Mouse (Mus musculus) neural tube, postnatal 0 days (tissue): ENCODE measurements around the gene Ptcd2. TPM values are rescaled to one million over a fixed set of nuclear protein-coding genes. Genes with fewer than 3 reads are reported as not detected.

Experiments
- polyA plus RNA-seq: library from polyadenylated mRNA; unstranded; fragments of >200 nt; fragmentation: Nextera tagmentation; extraction: Ambion mirVana; gene quantifications from 2 replicates; pipeline ENCODE4 v1.2.1, GENCODE M21; 2015

The Ptcd2 gene
- 52.1 and 53.7 TPM in 2 replicates for polyA plus RNA-seq

GRCm38 (mm10) chr13:99344599-99345575 is at the start of gene Ptcd2, which contains the start of gene Mrps27:
Gene Ptcd2 (minus strand): TSS chr13:99344705.
Gene Mrps27 (plus strand): TSS chr13:99344786.

Other genes with a start within 250 kb of the Ptcd2 start
- gene Zfp366, start 159.9 kb downstream of the Ptcd2 start, polyA plus RNA-seq, result 0.65 and 0.69 TPM in 2 replicates
- gene Mrps27, start 81 bp upstream of the Ptcd2 start, polyA plus RNA-seq, result 40.6 and 41.1 TPM in 2 replicates
- gene Map1b, start 171.8 kb upstream of the Ptcd2 start, polyA plus RNA-seq, result 1,376 and 1,498 TPM in 2 replicates